In the genomic region with DNA sequence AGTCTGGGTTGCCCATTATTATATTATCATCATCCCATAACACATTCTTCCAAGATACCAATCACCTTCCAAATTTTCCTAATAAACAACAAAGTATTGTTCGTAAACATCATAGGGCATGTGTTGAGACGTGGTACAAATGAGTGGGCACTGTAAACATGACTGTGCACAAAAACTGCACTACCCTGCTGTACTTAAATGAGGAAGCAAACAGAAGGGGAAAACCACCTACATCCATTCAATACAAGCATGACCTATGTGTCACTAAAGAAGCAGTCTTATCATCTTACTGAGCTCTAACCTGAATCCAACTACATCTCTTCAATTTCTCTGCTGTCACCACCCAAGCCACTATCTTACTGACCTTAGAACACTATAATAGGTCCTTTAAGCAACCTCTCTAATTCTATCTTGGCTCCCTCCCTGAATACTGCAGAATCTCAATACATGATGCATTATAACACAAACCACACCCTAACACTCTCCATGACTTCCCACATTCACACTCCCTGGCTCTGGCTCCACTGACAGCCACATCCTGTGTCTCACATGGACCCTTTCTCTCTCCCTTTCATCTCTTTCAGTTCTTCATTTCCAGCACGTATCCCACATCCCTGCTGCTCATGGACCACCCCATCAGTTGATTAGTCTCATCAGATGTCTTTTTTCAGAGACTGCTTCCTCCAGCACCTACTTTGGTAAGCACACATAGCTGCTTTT, we compare ENCODE assay signal across 36 mouse cellular contexts. TPM values are rescaled to one million over a fixed set of nuclear protein-coding genes. Genes with fewer than 3 reads are reported as not detected.
DNase-seq lines count a peak whose midpoint lies in the region; ATAC-seq and TF ChIP-seq lines count a peak whose summit lies in the region.
"Had no signal": no experiment of that assay in that cellular context is flagged by ENCODE, and none has a peak within 500 bp of the region (broad histone marks: within the 10 kb centered on the region; RNA-seq: fewer than 3 reads in every experiment).

No protein-coding gene starts in this region.

- H3K9me3 ChIP-seq in stomach, postnatal 0 days (ENCODE audit: control insufficient read depth, low read length): no peaks in the 10 kb centered on the region
- H3K9me3 ChIP-seq in liver, embryonic 11.5 days (ENCODE audit: control insufficient read depth, low read length): no peaks in the 10 kb centered on the region
- H3K9me3 ChIP-seq: hindbrain, embryonic 12.5 days; liver, embryonic 13.5 days; neural tube, embryonic 12.5 days had no signal

- DNase-seq in layer of hippocampus, adult 2 months (ENCODE audit: low spot score in 2 of 2): no peak
- DNase-seq in layer of hippocampus, adult 11-12 months (ENCODE audit: low spot score): no peak
- no peak for DNase-seq in stomach, postnatal 0 days (ENCODE audit: low spot score)
- no peak for DNase-seq in gastrocnemius, postnatal 36 days
- DNase-seq in adrenal gland, postnatal 10 days: no peak
- DNase-seq in liver, embryonic 11.5 days (ENCODE audit: low spot score): no peak
- DNase-seq: adrenal gland, postnatal 36 days; cerebellum, adult 2 months; cerebellum, postnatal 36 days; kidney, postnatal 14 days; left cerebral cortex, postnatal 4 days; liver, embryonic 13.5 days; lung, adult 18-20 months; lung, postnatal 10 days; thymus, adult 18-20 months; thymus, postnatal 25 days had no signal

- no peak overlapping the region for H3K4me3 ChIP-seq in layer of hippocampus, adult 2 months
- H3K4me3 ChIP-seq in stomach, postnatal 0 days (ENCODE audit: low read depth, low read length): no peak overlapping the region
- no peak overlapping the region for H3K4me3 ChIP-seq in liver, embryonic 11.5 days (ENCODE audit: low read depth, low read length)
- H3K4me3 ChIP-seq: erythroblast, embryonic 14.5 days; hindbrain, embryonic 12.5 days; liver, embryonic 13.5 days; myocyte; neural tube, embryonic 12.5 days had no signal

- peak overlapping the region; percentile 54 for H3K27ac ChIP-seq in layer of hippocampus, adult 2 months
- H3K27ac ChIP-seq in stomach, postnatal 0 days (replicated peaks): no peak overlapping the region
- no peak overlapping the region for H3K27ac ChIP-seq in liver, embryonic 11.5 days (ENCODE audit: low read depth, low read length)
- H3K27ac ChIP-seq: hindbrain, embryonic 12.5 days; liver, embryonic 13.5 days; neural tube, embryonic 12.5 days had no signal

- WGBS in stomach, postnatal 0 days: 82% methylated on average over 3 of the region's 3 CpGs
- 70% methylated on average over 3 of the region's 3 CpGs for whole genome bisulfite sequencing in liver, embryonic 11.5 days

- no peaks in the 10 kb centered on the region for H3K27me3 ChIP-seq in stomach, postnatal 0 days (ENCODE audit: control insufficient read depth, insufficient read depth, low read length)
- no peaks in the 10 kb centered on the region for H3K27me3 ChIP-seq in liver, embryonic 11.5 days (replicated peaks; ENCODE audit: control insufficient read depth, insufficient read depth, low read length)
- H3K27me3 ChIP-seq: hindbrain, embryonic 12.5 days; liver, embryonic 13.5 days; neural tube, embryonic 12.5 days had no signal

- no peaks in the 10 kb centered on the region for H3K4me1 ChIP-seq in stomach, postnatal 0 days (replicated peaks; ENCODE audit: control insufficient read depth, insufficient read depth)
- peaks cover 4% of the 10 kb centered on the region; the same call in 1 of the 2 replicates for H3K4me1 ChIP-seq in liver, embryonic 11.5 days (replicated peaks; ENCODE audit: control insufficient read depth, insufficient read depth, low read length)
- H3K4me1 ChIP-seq: hindbrain, embryonic 12.5 days; neural tube, embryonic 12.5 days had no signal

- H3K36me3 ChIP-seq in stomach, postnatal 0 days (ENCODE audit: control insufficient read depth, insufficient read depth, low read length): no peaks in the 10 kb centered on the region
- no peaks in the 10 kb centered on the region for H3K36me3 ChIP-seq in liver, embryonic 11.5 days (ENCODE audit: control insufficient read depth, insufficient read depth, low read length)
- H3K36me3 ChIP-seq: hindbrain, embryonic 12.5 days; liver, embryonic 13.5 days; neural tube, embryonic 12.5 days had no signal

- TF ChIP-seq EP300 in stomach, postnatal 0 days (optimal IDR thresholded peaks at IDR 0.05): no peak

- H3K4me2 ChIP-seq in stomach, postnatal 0 days (replicated peaks; ENCODE audit: low read depth): no peak overlapping the region
- H3K4me2 ChIP-seq in liver, embryonic 11.5 days: no peak overlapping the region
- H3K4me2 ChIP-seq: hindbrain, embryonic 12.5 days; liver, embryonic 13.5 days; midbrain, embryonic 11.5 days; neural tube, embryonic 12.5 days had no signal

- ATAC-seq in common myeloid progenitor, adult 5-6 weeks (replicated peaks; ENCODE audit: low read depth, poor library complexity, severe bottlenecking): peak; percentile 73
- peak; percentile 63 for ATAC-seq in megakaryocyte, adult 5-6 weeks (ENCODE audit: poor library complexity, severe bottlenecking)
- peak; percentile 70 for ATAC-seq in stomach, postnatal 0 days (ENCODE audit: low FRiP score, low TSS enrichment)
- no peak for ATAC-seq in liver, embryonic 11.5 days (replicated peaks; ENCODE audit: low FRiP score)
- ATAC-seq: forebrain, embryonic 16.5 days; intestine, postnatal 0 days; midbrain, embryonic 16.5 days had no signal

- intact Hi-C loops in gastrocnemius, postnatal 36 days (cut with DNase I): no loop called here

- no peak overlapping the region for H3K9ac ChIP-seq in stomach, postnatal 0 days (ENCODE audit: low read length)
- H3K9ac ChIP-seq in liver, embryonic 11.5 days (ENCODE audit: low read depth, low read length): no peak overlapping the region
- H3K9ac ChIP-seq: hindbrain, embryonic 12.5 days; liver, embryonic 13.5 days; neural tube, embryonic 12.5 days had no signal

- no peak for TF ChIP-seq CTCF in layer of hippocampus, adult 2 months (conservative IDR thresholded peaks at IDR 0.05)
- TF ChIP-seq CTCF in stomach, postnatal 0 days (IDR thresholded peaks at IDR 0.05; ENCODE audit: low read depth): no peak

RNA-seq across cellular contexts. Expression of gene Arap2, which starts 10.0 kb away (rescaled TPM):
- total RNA-seq in layer of hippocampus, adult 2 months (2021): 10 to 100 TPM; 48.6 to 49.8 TPM
- total RNA-seq in common myeloid progenitor, adult 5-6 weeks (2017): 34.7 and 41.4 TPM in 2 replicates
- total RNA-seq in megakaryocyte, adult 5-6 weeks (2015): 6.8 and 11.0 TPM in 2 replicates
- 7.7 and 10.0 TPM in 2 replicates for total RNA-seq in megakaryocyte, adult 5-6 weeks (2017)
- 18.5 and 18.7 TPM in 2 replicates for polyA plus RNA-seq in stomach, postnatal 0 days (2015; fragmentation: Nextera tagmentation; extraction: Ambion mirVana)
- under 1 TPM; 0.79 to 0.89 TPM for total RNA-seq in gastrocnemius, postnatal 36 days (2021)
- total RNA-seq in adrenal gland, postnatal 10 days (2021): 1 to 10 TPM; 7.8 to 9.6 TPM
- polyA plus RNA-seq in liver, embryonic 11.5 days (2014; fragmentation: Nextera tagmentation; extraction: Ambion mirVana): 2.4 and 2.7 TPM in 2 replicates
- polyA plus RNA-seq: erythroblast, embryonic 14.5 days had no signal

RNA-seq across cellular contexts. Expression of gene Dthd1, which starts 57.7 kb away (rescaled TPM):
- total RNA-seq in layer of hippocampus, adult 2 months (2021): under 1 TPM in 1 of 2 experiments, not detected in 1; 0.15 TPM
- total RNA-seq in common myeloid progenitor, adult 5-6 weeks (2017): not detected in 2 replicates
- not detected in 2 replicates for total RNA-seq in megakaryocyte, adult 5-6 weeks (2015)
- total RNA-seq in megakaryocyte, adult 5-6 weeks (2017): not detected in 2 replicates
- polyA plus RNA-seq in stomach, postnatal 0 days (2015; fragmentation: Nextera tagmentation; extraction: Ambion mirVana): 0.05 and 0.07 TPM in 2 replicates
- total RNA-seq in gastrocnemius, postnatal 36 days (2021): not detected
- total RNA-seq in adrenal gland, postnatal 10 days (2021): not detected
- polyA plus RNA-seq in liver, embryonic 11.5 days (2014; fragmentation: Nextera tagmentation; extraction: Ambion mirVana): not detected in 2 replicates
- total RNA-seq: adrenal gland, adult 18-20 months; adrenal gland, postnatal 36 days; gastrocnemius, adult 8-10 months; heart, postnatal 25 days had no signal
- polyA plus RNA-seq: brain, embryonic 14.5 days; cerebellum, adult 2 months; erythroblast, embryonic 14.5 days; forebrain, embryonic 11.5 days; forebrain, embryonic 16.5 days; gonadal fat pad, adult 2 months; hindbrain, embryonic 12.5 days; intestine, postnatal 0 days; kidney, embryonic 14.5 days; limb, embryonic 14.5 days; liver, embryonic 13.5 days; midbrain, embryonic 11.5 days; midbrain, embryonic 16.5 days; neural tube, embryonic 12.5 days; small intestine, adult 2 months; stomach, embryonic 16.5 days had no signal

Comparison
In these comparisons a context has a peak if more than half of its experiments do, and no peak if none do; other contexts are left out.
1. RNA of gene Arap2, which starts 10.0 kb away (total RNA-seq): 48.6 to 49.8 TPM in layer of hippocampus, adult 2 months, 34.7 to 41.4 TPM in common myeloid progenitor, adult 5-6 weeks, 6.8 to 11.0 TPM in megakaryocyte, adult 5-6 weeks and 7.8 to 9.6 TPM in adrenal gland, postnatal 10 days; 0.79 to 0.89 TPM in gastrocnemius, postnatal 36 days; every median in the first group is over 4 times any median in the second.